Mouse (Mus musculus) myocyte (in vitro differentiated cells): ENCODE measurements around the gene Raly.

Source experiments
- MAX ChIP-seq: IDR thresholded peaks from one replicate; pipeline ENCODE4 v1.6.1; 2011; ENCODE audit warnings: low read depth, mild to moderate bottlenecking, control low read depth
- MYOD1 ChIP-seq, 3 experiments: IDR thresholded peaks; one replicate each; pipeline ENCODE4 v1.6.1; 2011; ENCODE audit warnings: control low read depth in 2 of 3, low read depth in 2 of 3, mild to moderate bottlenecking in 2 of 3, moderate library complexity in 1 of 3; ENCODE audit not compliant: insufficient read length in 2 of 3, control insufficient read depth in 1 of 3
- MYOG ChIP-seq, 3 experiments: IDR thresholded peaks; one replicate each; pipeline ENCODE4 v1.6.1; 2011; ENCODE audit warnings: control low read depth in 2 of 3, low read depth in 2 of 3, mild to moderate bottlenecking in 2 of 3; ENCODE audit not compliant: insufficient read length in 2 of 3, control insufficient read depth in 1 of 3, insufficient read depth in 1 of 3
- POLR2A ChIP-seq: IDR thresholded peaks from one replicate; pipeline ENCODE4 v1.6.1; 2011; ENCODE audit warnings: low read depth, mild to moderate bottlenecking, control low read depth, moderate library complexity; ENCODE audit not compliant: insufficient read length
- POLR2AphosphoS2 ChIP-seq: IDR thresholded peaks from one replicate; pipeline ENCODE4 v1.6.1; 2011; ENCODE audit warnings: low read depth, control low read depth; ENCODE audit not compliant: insufficient read length
- REST ChIP-seq: IDR thresholded peaks from one replicate; pipeline ENCODE4 v1.6.1; 2011; ENCODE audit warnings: mild to moderate bottlenecking, control low read depth, moderate library complexity; ENCODE audit not compliant: insufficient read depth, insufficient read length
- SRF ChIP-seq: IDR thresholded peaks from one replicate; pipeline ENCODE4 v1.6.1; 2011; ENCODE audit warnings: low read depth; ENCODE audit not compliant: control insufficient read depth, insufficient read length
- USF1 ChIP-seq: IDR thresholded peaks from one replicate; pipeline ENCODE4 v1.6.1; 2011; ENCODE audit warnings: low read depth, mild to moderate bottlenecking, control low read depth, moderate library complexity

DNA sequence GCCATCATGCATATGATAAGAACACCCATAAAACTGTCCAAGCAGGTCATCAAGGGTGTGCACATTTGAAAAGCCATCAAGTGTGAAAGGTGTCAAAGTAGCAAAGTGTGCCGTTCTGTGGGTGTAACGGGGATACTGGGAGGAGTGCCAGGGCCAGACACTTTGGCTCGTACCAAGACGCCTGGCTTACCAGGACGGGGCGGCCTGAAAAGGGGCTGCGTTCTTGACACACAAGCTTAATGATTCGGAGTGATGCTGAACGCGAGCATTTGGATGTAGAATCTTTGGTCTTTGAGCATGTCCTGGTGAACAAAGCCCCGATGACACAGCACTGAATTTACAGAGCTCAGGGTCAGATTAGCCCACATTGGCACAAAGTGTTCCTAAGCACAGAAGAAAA, 4.1 kb upstream of the Raly start:
- TF ChIP-seq MAX (no peak), SRF (no peak), POLR2AphosphoS2 (no peak), POLR2A (no peak), REST (no peak), USF1 (no peak), MYOG (IDR thresholded peaks at IDR 0.05; ENCODE audit: control insufficient read depth in 1 of 3, insufficient read depth in 1 of 3, insufficient read length in 2 of 3, low read depth in 2 of 3) (no peak), MYOD1 (IDR thresholded peaks at IDR 0.05; ENCODE audit: control insufficient read depth in 1 of 3, insufficient read length in 2 of 3, low read depth in 2 of 3) (no peak)
